Mouse (Mus musculus): ENCODE measurements around the gene Btbd18. TPM values are rescaled to one million over a fixed set of nuclear protein-coding genes. Genes with fewer than 3 reads are reported as not detected.
A peak's percentile ranks its signal among the peaks of the same experiment; 100 is the strongest.
"Not testable (repeated sequence)": the region's sequence is repeated elsewhere in the genome, so short reads cannot be mapped to it uniquely, and the experiment has no call there.

Gene Btbd18
- polyA plus RNA-seq, 1 experiment from 2014 or later, result 0.20 TPM

DNA sequence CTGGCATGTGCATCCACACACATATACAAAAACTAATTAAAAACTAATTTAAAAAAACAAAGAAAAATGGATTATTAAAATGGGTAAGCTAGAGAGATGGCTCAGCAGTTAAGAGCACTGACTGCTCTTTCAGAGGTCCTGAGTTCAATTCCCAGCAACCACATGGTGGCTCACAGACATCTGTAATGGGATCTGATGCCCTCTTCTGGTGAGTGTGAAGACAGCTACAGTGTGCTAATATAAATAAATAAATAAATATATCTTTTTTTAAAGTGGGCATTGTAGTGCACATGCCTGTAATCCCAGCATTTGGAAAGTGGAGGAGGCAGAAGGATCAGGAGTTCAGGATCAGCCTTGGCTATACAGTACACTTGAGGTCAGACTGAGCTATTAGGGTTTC lies 5.5 kb upstream of the Btbd18 start:
- Histone ChIP-seq H3K36me3 (ENCODE audit: control insufficient read depth, insufficient read depth, low read length) (no peaks in the 10 kb centered on the region), H3K9me3 (replicated peaks; ENCODE audit: control insufficient read depth, low read length) (no peaks in the 10 kb centered on the region), H3K9ac (ENCODE audit: low read depth, low read length) (no peak overlapping the region), H3K27ac (ENCODE audit: low read depth, low read length) (no peak overlapping the region), H3K4me1 (ENCODE audit: control insufficient read depth, insufficient read depth, low read length) (no peaks in the 10 kb centered on the region), H3K4me3 (ENCODE audit: low read depth, low read length) (no peak overlapping the region), H3K4me2 (no peak overlapping the region), H3K27me3 (ENCODE audit: control insufficient read depth, insufficient read depth, low read length) (no peaks in the 10 kb centered on the region)
- no peak for ATAC-seq (replicated peaks; ENCODE audit: insufficient number of reproducible peaks, low FRiP score, low TSS enrichment)

DNA sequence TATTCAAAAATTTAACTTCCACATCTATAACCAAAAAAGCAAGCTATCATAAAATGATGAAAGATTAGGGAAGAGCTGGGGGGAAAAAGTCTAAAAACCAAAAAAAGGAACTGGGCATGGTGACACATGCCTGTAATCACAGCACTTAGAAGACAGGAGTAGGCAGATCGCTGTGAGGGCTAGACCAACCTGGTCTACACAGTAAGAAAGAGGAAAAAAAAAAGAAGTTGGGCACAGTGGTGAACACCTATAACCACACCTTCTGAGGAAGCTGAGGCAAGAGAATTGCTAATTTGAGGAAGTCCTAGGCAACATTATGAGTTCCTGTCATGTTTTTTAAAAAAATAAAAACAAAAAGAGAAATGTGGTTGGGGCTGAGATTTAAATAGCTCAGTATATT lies 3.0 kb upstream of the Btbd18 start:
- Histone ChIP-seq H3K4me2 (no peak overlapping the region), H3K27ac (ENCODE audit: low read depth, low read length) (no peak overlapping the region), H3K36me3 (ENCODE audit: control insufficient read depth, insufficient read depth, low read length) (no peaks in the 10 kb centered on the region), H3K9me3 (replicated peaks; ENCODE audit: control insufficient read depth, low read length) (no peaks in the 10 kb centered on the region), H3K27me3 (ENCODE audit: control insufficient read depth, insufficient read depth, low read length) (no peaks in the 10 kb centered on the region), H3K9ac (ENCODE audit: low read depth, low read length) (no peak overlapping the region), H3K4me3 (ENCODE audit: low read depth, low read length) (no peak overlapping the region), H3K4me1 (ENCODE audit: control insufficient read depth, insufficient read depth, low read length) (no peaks in the 10 kb centered on the region)
- 63% methylated on average over 1 of the region's 1 CpGs for WGBS (ENCODE audit: insufficient replicate concordance)
- no peak for ATAC-seq (replicated peaks; ENCODE audit: insufficient number of reproducible peaks, low FRiP score, low TSS enrichment)

DNA sequence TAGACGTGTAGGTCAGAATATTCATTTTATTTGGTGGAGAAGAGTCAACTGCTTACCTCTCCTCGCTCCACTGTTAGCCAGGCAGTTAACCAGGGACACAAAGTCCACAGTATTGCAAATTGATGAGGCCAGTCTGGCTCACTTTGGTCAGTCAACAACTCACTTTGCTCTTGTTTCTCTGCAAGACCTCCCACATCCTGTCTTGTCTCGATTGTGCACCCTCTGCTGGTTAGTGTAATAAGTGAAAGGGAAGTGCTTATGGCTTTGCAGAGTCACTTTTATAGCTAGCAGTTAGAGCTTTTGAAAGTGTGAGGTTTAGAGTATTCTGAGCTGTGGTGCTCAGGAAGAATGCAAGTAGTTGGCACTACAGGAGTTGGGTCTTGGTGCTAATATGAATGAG lies 1.4 kb downstream of the Btbd18 start:
- no peak overlapping the region for H3K4me3 ChIP-seq (ENCODE audit: low read depth, low read length)

DNA sequence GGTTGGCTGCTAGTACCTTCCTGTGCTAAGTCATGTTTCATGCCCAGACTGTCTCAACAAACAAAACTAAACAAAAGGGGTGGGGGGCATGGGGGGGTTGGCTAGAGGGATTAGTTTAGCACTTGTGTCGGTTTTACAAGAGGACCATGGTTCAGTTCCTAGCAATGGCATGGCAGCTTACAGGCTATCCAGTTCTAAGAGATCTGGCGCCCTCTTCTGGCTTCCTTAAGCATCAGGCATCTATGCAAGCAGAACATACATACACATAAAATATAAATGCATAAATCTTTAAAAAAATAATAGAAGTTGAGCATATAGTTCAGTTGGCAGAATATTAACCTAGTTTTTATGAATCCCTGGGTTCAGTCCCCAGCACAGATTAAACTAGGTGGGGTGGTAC lies 4.0 kb downstream of the Btbd18 start:
- ATAC-seq (replicated peaks; ENCODE audit: insufficient number of reproducible peaks, low FRiP score, low TSS enrichment), result no peak
- Histone ChIP-seq H3K27ac (ENCODE audit: low read depth, low read length) (no peak overlapping the region), H3K4me3 (ENCODE audit: low read depth, low read length) (no peak overlapping the region), H3K4me1 (ENCODE audit: control insufficient read depth, insufficient read depth, low read length) (no peaks in the 10 kb centered on the region), H3K27me3 (ENCODE audit: control insufficient read depth, insufficient read depth, low read length) (no peaks in the 10 kb centered on the region), H3K9me3 (replicated peaks; ENCODE audit: control insufficient read depth, low read length) (no peaks in the 10 kb centered on the region), H3K9ac (ENCODE audit: low read depth, low read length) (no peak overlapping the region), H3K4me2 (no peak overlapping the region), H3K36me3 (ENCODE audit: control insufficient read depth, insufficient read depth, low read length) (no peaks in the 10 kb centered on the region)
- WGBS (ENCODE audit: insufficient replicate concordance), result 26% methylated on average over 2 of the region's 2 CpGs

More for the DNA sequence above, 1.4 kb downstream of the Btbd18 start:
- Histone ChIP-seq H3K9ac (ENCODE audit: low read depth, low read length) (no peak overlapping the region), H3K4me2 (no peak overlapping the region), H3K9me3 (replicated peaks; ENCODE audit: control insufficient read depth, low read length) (no peaks in the 10 kb centered on the region), H3K4me1 (ENCODE audit: control insufficient read depth, insufficient read depth, low read length) (no peaks in the 10 kb centered on the region), H3K27ac (ENCODE audit: low read depth, low read length) (no peak overlapping the region), H3K27me3 (ENCODE audit: control insufficient read depth, insufficient read depth, low read length) (no peaks in the 10 kb centered on the region), H3K36me3 (ENCODE audit: control insufficient read depth, insufficient read depth, low read length) (no peaks in the 10 kb centered on the region)
- WGBS (ENCODE audit: insufficient replicate concordance), result 59% methylated on average over 3 of the region's 3 CpGs
- ATAC-seq (replicated peaks; ENCODE audit: insufficient number of reproducible peaks, low FRiP score, low TSS enrichment), result no peak

DNA sequence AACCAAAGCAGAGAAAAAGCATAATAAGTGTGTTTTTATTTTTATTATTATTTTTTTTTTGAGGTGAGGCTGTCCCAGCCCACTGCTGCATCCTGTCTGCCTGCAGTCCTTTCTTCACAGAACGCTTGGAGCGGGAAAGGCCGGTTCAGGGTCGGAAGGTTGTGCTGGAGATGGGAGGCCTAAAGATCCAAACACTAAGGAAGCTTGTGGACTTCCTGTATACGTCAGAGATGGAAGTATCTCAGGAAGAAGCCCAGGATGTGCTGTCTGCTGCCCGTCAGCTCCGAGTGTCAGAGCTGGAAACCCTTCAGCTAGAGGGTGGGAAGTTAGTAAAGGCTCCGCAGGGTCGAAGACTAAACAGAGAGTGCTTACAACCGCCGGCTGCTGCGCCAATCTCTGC lies 7.2 kb downstream of the Btbd18 start:
- H3K9me3 ChIP-seq (replicated peaks; ENCODE audit: control insufficient read depth, low read length), result no peaks in the 10 kb centered on the region
- H3K4me2 ChIP-seq, result no peak overlapping the region
- H3K4me1 ChIP-seq (ENCODE audit: control insufficient read depth, insufficient read depth, low read length), result peaks cover 8% of the 10 kb centered on the region; the same call in 1 of the 2 replicates
- H3K4me3 ChIP-seq (ENCODE audit: low read depth, low read length), result no peak overlapping the region
- peaks cover 3% of the 10 kb centered on the region; the same call in 1 of the 2 replicates for H3K36me3 ChIP-seq (ENCODE audit: control insufficient read depth, insufficient read depth, low read length)
- 0 out of 2 replicates have a peak overlapping the region, but pooled peaks have one; percentile 6 for H3K9ac ChIP-seq (ENCODE audit: low read depth, low read length)
- H3K27ac ChIP-seq (ENCODE audit: low read depth, low read length), result peak overlapping the region; percentile 62
- no peaks in the 10 kb centered on the region for H3K27me3 ChIP-seq (ENCODE audit: control insufficient read depth, insufficient read depth, low read length)
- ATAC-seq (replicated peaks; ENCODE audit: insufficient number of reproducible peaks, low FRiP score, low TSS enrichment), result no peak
- whole genome bisulfite sequencing (ENCODE audit: insufficient replicate concordance), result 46% methylated on average over 12 of the region's 12 CpGs

DNA sequence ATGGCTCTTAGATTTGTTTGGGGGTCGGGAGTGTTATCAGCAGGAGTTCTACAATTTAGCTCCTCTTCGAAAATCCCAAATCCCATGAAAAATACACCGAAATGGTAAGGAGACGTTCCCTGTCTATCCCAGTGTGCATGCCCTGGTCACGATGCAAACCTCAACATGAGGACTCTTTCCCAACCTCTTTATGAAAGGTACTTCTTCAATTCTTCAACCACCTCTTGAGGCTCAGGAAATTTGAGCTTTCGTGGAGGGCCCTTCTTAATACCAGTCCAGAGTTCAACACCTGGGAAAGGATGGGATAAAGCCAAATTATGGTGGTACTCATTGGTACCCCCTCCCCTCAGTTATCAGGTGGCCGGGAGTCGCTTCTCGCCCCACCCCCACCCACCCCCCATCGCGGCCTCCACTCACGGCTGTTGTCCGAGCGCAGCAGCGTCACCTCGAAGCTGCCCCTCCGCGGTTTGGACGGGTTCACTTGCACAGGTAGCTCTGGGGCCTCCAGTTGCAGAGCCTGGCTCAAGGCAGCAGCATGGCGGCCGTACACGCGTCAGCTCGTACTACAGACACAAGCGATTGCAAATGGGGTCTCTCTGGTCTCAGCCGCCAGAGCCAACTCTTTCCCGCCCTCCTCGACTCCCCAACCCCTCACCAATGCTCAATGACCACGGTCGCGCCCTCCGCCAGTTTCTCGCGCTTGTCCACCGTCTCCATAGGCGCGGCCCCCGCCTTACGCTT lies 11.1 kb downstream of the Btbd18 start:
- H3K9ac ChIP-seq (ENCODE audit: low read depth, low read length), result peak overlapping the region; percentile 98
- peak; percentile 53 for ATAC-seq (replicated peaks; ENCODE audit: insufficient number of reproducible peaks, low FRiP score, low TSS enrichment)
- no peaks in the 10 kb centered on the region for H3K27me3 ChIP-seq (ENCODE audit: control insufficient read depth, insufficient read depth, low read length)
- H3K4me2 ChIP-seq, result peak overlapping the region; percentile 76
- WGBS (ENCODE audit: insufficient replicate concordance), result 2% methylated on average over 39 of the region's 39 CpGs
- H3K9me3 ChIP-seq (replicated peaks; ENCODE audit: control insufficient read depth, low read length), result no peaks in the 10 kb centered on the region
- peaks cover 18% of the 10 kb centered on the region for H3K36me3 ChIP-seq (ENCODE audit: control insufficient read depth, insufficient read depth, low read length)
- H3K4me1 ChIP-seq (ENCODE audit: control insufficient read depth, insufficient read depth, low read length), result peaks cover 10% of the 10 kb centered on the region; the same call in 1 of the 2 replicates
- peak overlapping the region; percentile 95 for H3K27ac ChIP-seq (ENCODE audit: low read depth, low read length)
- H3K4me3 ChIP-seq (ENCODE audit: low read depth, low read length), result peak overlapping the region; percentile 90

DNA sequence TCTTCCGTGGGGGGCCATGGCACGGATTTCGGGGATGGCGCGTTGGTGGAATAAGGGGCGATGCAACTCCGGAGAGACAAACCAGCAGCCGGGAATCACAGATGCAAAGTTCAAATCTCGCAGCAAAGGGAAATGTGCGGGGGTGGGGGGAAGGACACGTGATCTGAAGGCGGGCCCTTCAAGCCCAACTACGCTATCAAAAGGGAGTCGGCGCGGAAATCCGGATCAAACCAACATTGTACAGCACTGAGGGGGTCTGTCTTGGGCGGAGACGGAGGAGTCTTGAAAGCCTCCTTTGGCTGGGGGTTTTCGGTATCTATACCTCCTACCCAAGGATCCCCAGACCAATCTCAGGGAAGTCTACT lies 11.7 kb downstream of the Btbd18 start, which contains the start of gene Selenoh:
Gene Selenoh, minus strand, starts transcription at position 202 of the 365 bp plus-strand sequence.
- WGBS (ENCODE audit: insufficient replicate concordance), result under 1% methylated on average over 20 of the region's 20 CpGs
- peak within 1 kb of the TSS; percentile 95 for H3K27ac ChIP-seq (ENCODE audit: low read depth, low read length)
- peak within 1 kb of the TSS; percentile 98 for H3K9ac ChIP-seq (ENCODE audit: low read depth, low read length)
- H3K9me3 ChIP-seq (replicated peaks; ENCODE audit: control insufficient read depth, low read length), result no peaks in the 10 kb centered on the region
- H3K4me1 ChIP-seq (ENCODE audit: control insufficient read depth, insufficient read depth, low read length), result peaks cover 10% of the 10 kb centered on the region; the same call in 1 of the 2 replicates
- ATAC-seq (replicated peaks; ENCODE audit: insufficient number of reproducible peaks, low FRiP score, low TSS enrichment), result peak; percentile 89
- peaks cover 20% of the 10 kb centered on the region for H3K36me3 ChIP-seq (ENCODE audit: control insufficient read depth, insufficient read depth, low read length)
- peak within 1 kb of the TSS; percentile 76 for H3K4me2 ChIP-seq
- H3K4me3 ChIP-seq (ENCODE audit: low read depth, low read length), result peak within 1 kb of the TSS; percentile 90
- no peaks in the 10 kb centered on the region for H3K27me3 ChIP-seq (ENCODE audit: control insufficient read depth, insufficient read depth, low read length)

DNA sequence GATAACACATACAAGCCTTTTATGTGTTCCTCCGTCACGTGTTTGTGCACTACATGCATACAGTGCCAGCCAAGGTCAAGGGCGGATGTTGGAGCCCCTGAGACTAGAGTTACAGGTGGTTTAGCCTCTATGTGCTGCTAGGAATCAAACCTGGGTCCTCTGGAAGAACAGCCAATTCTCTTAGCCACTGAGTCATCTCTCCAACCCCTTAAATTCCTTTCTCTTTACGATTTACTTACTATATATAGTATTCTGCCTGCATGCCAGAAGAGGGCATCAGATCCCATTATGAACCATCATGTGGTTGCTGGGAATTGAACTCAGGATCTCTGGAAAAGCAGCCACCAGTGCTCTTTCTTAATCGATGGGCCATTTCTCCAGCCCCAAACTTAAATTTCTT lies 12.7 kb downstream of the Btbd18 start:
- not testable (repeated sequence) for H3K4me2 ChIP-seq; H3K4me1 ChIP-seq (ENCODE audit: control insufficient read depth, insufficient read depth, low read length); H3K27me3 ChIP-seq (ENCODE audit: control insufficient read depth, insufficient read depth, low read length); ATAC-seq (replicated peaks; ENCODE audit: insufficient number of reproducible peaks, low FRiP score, low TSS enrichment); H3K4me3 ChIP-seq (ENCODE audit: low read depth, low read length); H3K9me3 ChIP-seq (replicated peaks; ENCODE audit: control insufficient read depth, low read length); H3K27ac ChIP-seq (ENCODE audit: low read depth, low read length); H3K9ac ChIP-seq (ENCODE audit: low read depth, low read length)
- 66% methylated on average over 4 of the region's 5 CpGs for WGBS (ENCODE audit: insufficient replicate concordance)
- H3K36me3 ChIP-seq (ENCODE audit: control insufficient read depth, insufficient read depth, low read length), result peaks cover 24% of the 10 kb centered on the region
